Mouse (Mus musculus): ENCODE results near the gene Rasgrf2.

DNA sequence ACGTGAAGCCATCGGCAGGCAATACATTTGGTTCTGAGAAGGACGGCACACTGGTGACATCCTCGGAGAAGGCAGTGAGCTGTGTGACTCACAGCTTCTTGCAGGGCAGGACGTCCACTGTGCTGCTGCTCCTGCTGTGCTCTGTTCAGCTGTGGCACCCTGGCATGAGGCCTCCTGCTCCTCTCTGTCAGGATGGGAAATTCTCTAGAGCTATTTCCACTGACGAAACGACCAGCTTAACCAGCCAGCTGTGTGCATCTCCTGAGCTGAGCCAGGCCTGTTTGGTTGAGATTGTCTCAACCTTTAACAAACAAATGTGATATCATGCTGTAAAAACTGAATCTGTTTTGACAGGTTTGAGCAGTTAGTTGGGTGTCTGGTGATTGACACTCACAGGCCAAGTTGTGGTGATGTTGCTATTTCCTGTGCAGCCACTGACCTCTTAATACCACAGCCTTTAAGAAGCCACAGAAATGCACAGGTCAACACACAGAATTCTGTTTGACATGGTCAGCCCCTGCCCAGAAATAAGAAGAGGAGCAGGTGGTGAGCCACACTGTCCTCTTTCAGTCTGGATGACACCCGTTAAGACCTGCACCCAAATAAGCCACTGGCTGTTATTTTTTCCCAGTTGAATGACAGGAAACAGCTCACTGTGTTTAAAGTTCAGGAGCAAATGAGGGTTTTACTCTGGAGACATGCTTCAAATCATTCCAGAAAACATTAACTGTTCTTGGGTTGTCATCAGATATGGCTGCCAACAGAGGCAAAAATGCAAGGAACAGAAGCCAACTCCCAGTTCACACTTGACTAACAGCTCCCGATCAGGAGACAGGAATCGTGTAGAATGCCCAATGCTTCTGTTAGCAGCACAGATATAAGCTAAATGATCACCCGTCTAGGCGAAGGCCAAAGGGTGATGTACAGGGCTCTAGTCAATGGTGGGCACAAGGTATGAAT, 36.0 kb downstream of the Rasgrf2 start:
- no peak for TF ChIP-seq MAX (IDR thresholded peaks at IDR 0.05)
- no peak for TF ChIP-seq CTCF (IDR thresholded peaks at IDR 0.05; ENCODE audit: control insufficient read depth, insufficient read depth, insufficient read length)

Measured in C2C12 (cell line).